Mouse (Mus musculus) spleen, adult 2 months (tissue): Measurements from ENCODE around the gene Snap47.

Experiments
- CTCF ChIP-seq: fragments of 200-500 bp; IDR thresholded peaks from 2 replicates; pipeline ENCODE4 v1.5.1; 2011; ENCODE audit warnings: mild to moderate bottlenecking, inconsistent platforms; ENCODE audit not compliant: insufficient read depth, insufficient read length, insufficient replicate concordance; ENCODE audit errors: extremely low read depth
- POLR2A ChIP-seq: fragments of 200-500 bp; IDR thresholded peaks from 2 replicates; pipeline ENCODE4 v1.6.1; 2011; ENCODE audit warnings: low read depth, low read length, inconsistent platforms

GRCm38 (mm10) chr11:59497747-59498146 is 46.8 kb upstream of the Snap47 start:
- TF ChIP-seq CTCF, result no peak
- TF ChIP-seq POLR2A, result no peak
